Mouse (Mus musculus): ENCODE data around the gene Aldh1l1.

Gene Aldh1l1

GRCm38 (mm10) chr6:90486176-90486921, at the start of gene Aldh1l1:
Gene Aldh1l1, plus strand, starts transcription at chr6:90486427.
- no peak for DNase-seq (ENCODE audit: low spot score)

GRCm38 (mm10) chr6:90437041-90437440, 49.2 kb upstream of the Aldh1l1 start:
- no peak for DNase-seq (ENCODE audit: low spot score)

GRCm38 (mm10) chr6:90446883-90447282, 39.3 kb upstream of the Aldh1l1 start:
- DNase-seq (ENCODE audit: low spot score) = no peak

GRCm38 (mm10) chr6:90450179-90450578, 36.0 kb upstream of the Aldh1l1 start:
- peak; percentile 81 for DNase-seq (ENCODE audit: low spot score)

- DNase-seq (ENCODE audit: low spot score) = no peak
Measured at GRCm38 (mm10) chr6:90450697-90451096, 35.5 kb upstream of the Aldh1l1 start.

GRCm38 (mm10) chr6:90451512-90451911, 34.7 kb upstream of the Aldh1l1 start:
- no peak for DNase-seq (ENCODE audit: low spot score)

GRCm38 (mm10) chr6:90452603-90453002, 33.6 kb upstream of the Aldh1l1 start:
- DNase-seq (ENCODE audit: low spot score) = no peak

- no peak for DNase-seq (ENCODE audit: low spot score)
Measured at GRCm38 (mm10) chr6:90453751-90454150, 32.5 kb upstream of the Aldh1l1 start.

- no peak for DNase-seq (ENCODE audit: low spot score)
Measured at GRCm38 (mm10) chr6:90457421-90457820, 28.8 kb upstream of the Aldh1l1 start.

- no peak for DNase-seq (ENCODE audit: low spot score)
Measured at GRCm38 (mm10) chr6:90461181-90461580, 25.0 kb upstream of the Aldh1l1 start.

GRCm38 (mm10) chr6:90461771-90462170, 24.5 kb upstream of the Aldh1l1 start:
- no peak for DNase-seq (ENCODE audit: low spot score)

GRCm38 (mm10) chr6:90462181-90462706, 24.0 kb upstream of the Aldh1l1 start, which contains the start of gene Klf15:
Gene Klf15, plus strand, starts transcription at chr6:90462576.
- peak; percentile 75 for DNase-seq (ENCODE audit: low spot score)

- peak; percentile 31 for DNase-seq (ENCODE audit: low spot score)
Measured at GRCm38 (mm10) chr6:90462841-90463227, 23.4 kb upstream of the Aldh1l1 start.

- DNase-seq (ENCODE audit: low spot score) = peak; percentile 71
Measured at GRCm38 (mm10) chr6:90463228-90463862, 22.9 kb upstream of the Aldh1l1 start.

- no peak for DNase-seq (ENCODE audit: low spot score)
Measured at GRCm38 (mm10) chr6:90463890-90464421, 22.3 kb upstream of the Aldh1l1 start.

- no peak for DNase-seq (ENCODE audit: low spot score)
Measured at GRCm38 (mm10) chr6:90465028-90465640, 21.1 kb upstream of the Aldh1l1 start.

- no peak for DNase-seq (ENCODE audit: low spot score)
Measured at GRCm38 (mm10) chr6:90466079-90466478, 20.1 kb upstream of the Aldh1l1 start.

GRCm38 (mm10) chr6:90466847-90467410, 19.3 kb upstream of the Aldh1l1 start:
- no peak for DNase-seq (ENCODE audit: low spot score)

- no peak for DNase-seq (ENCODE audit: low spot score)
Measured at GRCm38 (mm10) chr6:90468216-90468615, 18.0 kb upstream of the Aldh1l1 start.

GRCm38 (mm10) chr6:90469041-90469440, 17.2 kb upstream of the Aldh1l1 start:
- DNase-seq (ENCODE audit: low spot score) = no peak

- no peak for DNase-seq (ENCODE audit: low spot score)
Measured at GRCm38 (mm10) chr6:90470255-90470654, 16.0 kb upstream of the Aldh1l1 start.

- DNase-seq (ENCODE audit: low spot score) = no peak
Measured at GRCm38 (mm10) chr6:90470947-90471541, 15.2 kb upstream of the Aldh1l1 start.

Data from retina, embryonic 14.5 days (tissue).